Mouse (Mus musculus): ENCODE measurements at regions not wholly inside any gene's neighbourhood (a gene's known extent, or its start where the extent isn't known, plus 50 kb on each side); places are given as distances from the start of the nearest gene placed in this dataset.

DNA sequence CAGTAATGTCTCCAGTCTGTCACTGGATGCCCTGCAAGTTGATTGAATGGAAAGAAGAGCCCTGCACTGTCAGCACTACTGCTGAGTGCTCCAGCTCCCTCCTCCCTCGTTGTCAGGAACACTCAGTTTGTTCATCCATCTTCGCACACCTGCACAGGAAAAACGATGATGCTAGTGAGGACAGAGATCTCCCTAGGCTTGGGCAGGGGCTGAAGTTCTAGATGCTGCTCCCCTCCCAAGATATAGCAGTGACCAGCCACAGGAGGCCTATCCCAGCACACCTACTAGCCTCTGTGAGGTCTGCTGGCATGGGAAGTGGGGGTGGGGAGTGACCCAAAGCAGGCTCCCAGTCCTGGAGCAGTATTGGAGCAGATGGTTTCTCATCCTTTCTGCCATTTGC lies 305.8 kb downstream of the Wdr11 start:
- TF ChIP-seq POLR2A (IDR thresholded peaks at IDR 0.05; ENCODE audit: extremely low read depth, insufficient read depth, low read length) = no peak
- TF ChIP-seq CTCF (IDR thresholded peaks at IDR 0.05; ENCODE audit: extremely low read depth, insufficient read depth, low read length) = no peak

Measured in cortical plate, adult 2 months (tissue).